Mouse (Mus musculus) lung, adult 2 months (tissue): ENCODE measurements around the gene Ptbp3. TPM values are rescaled to one million over a fixed set of nuclear protein-coding genes. Genes with fewer than 3 reads are reported as not detected.

Experiments
- DNase-seq: peaks from one replicate; pipeline ENCODE4 v3.0.0; 2022
- H3K4me1 ChIP-seq: fragments of 200-500 bp; 2 replicates; pipeline ENCODE4 v1.6.1; 2011; ENCODE audit warnings: low read length; ENCODE audit not compliant: control insufficient read depth, insufficient read depth
- H3K4me3 ChIP-seq: fragments of 200-500 bp; replicated peaks from 2 replicates; pipeline ENCODE3; 2011; ENCODE audit warnings: low read depth, mild to moderate bottlenecking, control low read depth, low read length; ENCODE audit errors: extremely low read depth
- CTCF ChIP-seq: fragments of 200-500 bp; IDR thresholded peaks from 2 replicates; pipeline ENCODE4 v1.5.1; 2011; ENCODE audit warnings: mild to moderate bottlenecking, low read length, control low read depth; ENCODE audit not compliant: insufficient read depth
- POLR2A ChIP-seq: fragments of 200-500 bp; IDR thresholded peaks from 2 replicates; pipeline ENCODE4 v1.6.1; 2011; ENCODE audit warnings: low read depth, mild to moderate bottlenecking, control low read depth, low read length, borderline replicate concordance; ENCODE audit errors: extremely low read depth
- WGBS: fragments of 180-500 bp; shearing (Covaris S2); methylation state at CpG from one replicate; pipeline ENCODE4 v1.1.7; 2018; 5-methylcytosine and 5-hydroxymethylcytosine counted together
- polyA plus RNA-seq: library from polyadenylated mRNA; depleted of rRNA; stranded (reverse); fragments of >200 nt; gene quantifications from 2 replicates; pipeline ENCODE4 v1.2.3, GENCODE M21; 2012

Gene Ptbp3
- polyA plus RNA-seq, 1 experiment, result 40.5 TPM

DNA sequence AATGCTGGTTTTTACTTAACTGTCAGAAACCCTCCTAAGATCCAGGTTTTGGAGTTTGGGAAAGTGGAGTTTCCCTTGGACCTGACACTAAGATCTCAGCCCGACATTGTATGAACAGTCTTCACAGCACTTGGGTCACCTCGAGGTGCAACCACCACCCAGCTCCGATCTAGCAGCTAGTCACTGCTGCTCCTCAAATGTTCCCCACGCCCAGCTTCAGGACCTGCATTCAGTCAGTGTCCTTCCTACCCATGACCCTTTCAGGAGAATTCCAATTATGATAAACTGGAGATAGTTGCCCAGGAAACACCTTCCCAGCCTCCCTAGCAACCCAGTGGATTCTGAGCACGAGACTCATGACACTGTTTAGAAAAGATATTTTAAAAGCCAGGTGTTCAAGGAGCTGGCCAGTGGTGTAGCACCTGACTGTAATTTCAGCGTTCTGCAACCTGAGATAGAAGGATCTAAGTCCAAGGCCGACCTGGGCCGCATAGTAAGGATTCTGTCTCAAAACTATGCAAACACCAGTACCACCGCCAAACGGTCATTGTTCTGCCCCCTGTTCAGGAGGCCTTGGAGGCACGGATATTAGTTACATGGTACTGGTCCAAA lies 87.9 kb downstream of the Ptbp3 start:
- TF ChIP-seq CTCF, result no peak
- TF ChIP-seq POLR2A, result no peak
- DNase-seq, result no peak
- Histone ChIP-seq H3K4me3 (no peak overlapping the region), H3K4me1 (no peaks in the 10 kb centered on the region)
- WGBS, result 73% methylated on average over 11 of the region's 11 CpGs

DNA sequence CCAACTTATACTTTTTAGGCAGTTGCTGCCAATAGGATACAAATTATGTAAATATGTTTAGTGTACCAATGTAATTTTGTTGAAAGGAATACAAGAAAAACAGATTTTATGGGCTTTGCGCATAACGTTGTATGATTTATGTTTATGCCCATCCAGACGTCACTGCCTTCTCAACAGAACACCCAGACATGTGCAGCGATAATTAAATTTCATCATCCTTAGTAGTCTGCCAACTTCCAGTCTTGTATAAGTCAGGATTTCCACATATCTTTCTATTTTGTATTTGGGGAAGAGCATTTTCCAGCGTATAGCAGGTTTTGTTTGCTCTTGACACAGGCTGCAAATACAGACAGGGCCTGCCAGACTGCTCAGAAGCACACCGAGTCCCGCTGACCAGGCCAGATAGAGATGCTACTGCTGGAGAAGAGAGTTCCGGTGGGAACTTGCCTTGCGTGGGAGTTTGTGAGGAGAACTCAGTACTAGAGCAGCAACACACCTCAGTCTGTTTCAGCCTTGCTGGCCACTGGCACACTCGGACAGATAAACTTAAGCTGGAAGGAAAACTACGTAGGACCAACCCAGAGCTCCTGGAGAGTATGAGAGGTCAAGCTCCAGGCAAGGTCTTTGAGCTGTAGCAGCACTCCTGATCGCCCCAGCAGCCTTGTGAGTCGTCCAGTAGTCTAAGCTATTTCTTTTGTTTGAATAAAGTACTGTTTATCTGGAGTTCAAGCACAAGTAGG lies 89.8 kb downstream of the Ptbp3 start:
- DNase-seq, result no peak

DNA sequence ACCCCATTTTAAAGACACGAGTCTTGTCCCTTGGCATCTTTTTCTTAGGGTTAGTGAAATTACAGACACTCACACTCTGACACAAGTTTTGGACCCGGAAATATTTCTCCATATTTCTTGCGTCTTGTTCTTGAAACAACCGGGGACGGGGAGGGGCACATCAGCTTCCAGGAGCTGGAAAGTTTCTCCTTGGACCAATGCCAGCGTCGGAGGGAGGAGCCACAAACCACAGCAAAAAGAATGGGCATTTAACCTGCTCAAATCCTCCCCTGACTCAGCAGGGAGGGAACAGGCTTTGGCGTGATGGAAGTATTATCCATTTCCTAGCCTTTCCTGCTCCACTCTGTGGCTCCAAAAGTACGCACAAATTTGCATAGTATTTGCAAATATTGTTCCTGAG lies 91.2 kb downstream of the Ptbp3 start:
- 13% methylated on average over 9 of the region's 9 CpGs for WGBS
- no peak for TF ChIP-seq POLR2A
- TF ChIP-seq CTCF, result no peak
- Histone ChIP-seq H3K4me3 (no peak overlapping the region), H3K4me1 (no peaks in the 10 kb centered on the region)
- peak; percentile 39 for DNase-seq

More for the DNA sequence above, 89.8 kb downstream of the Ptbp3 start:
- TF ChIP-seq CTCF, result no peak
- TF ChIP-seq POLR2A, result no peak
- no peak overlapping the region for H3K4me3 ChIP-seq
- no peaks in the 10 kb centered on the region for H3K4me1 ChIP-seq
- WGBS, result 62% methylated on average over 13 of the region's 13 CpGs

DNA sequence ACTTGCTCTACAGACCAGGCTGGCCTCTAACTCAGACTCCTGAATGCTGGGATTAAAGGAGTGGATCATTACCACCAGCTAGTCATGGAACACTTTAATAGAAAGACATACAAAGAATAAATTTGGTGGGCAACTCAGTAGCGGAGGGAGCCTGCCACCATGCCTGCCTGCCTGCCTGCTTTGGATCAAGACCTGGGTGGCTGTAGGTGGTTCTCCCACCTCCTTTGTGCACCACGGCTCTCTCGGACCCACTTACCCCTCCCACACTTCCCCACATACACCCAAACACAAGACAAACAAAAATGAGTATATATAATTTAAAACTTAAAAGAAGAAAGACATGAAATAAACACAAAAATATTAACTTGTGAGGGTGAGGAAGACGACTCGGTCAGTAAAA lies 92.1 kb downstream of the Ptbp3 start:
- no peak for DNase-seq
- WGBS, result 90% methylated on average over 5 of the region's 5 CpGs
- Histone ChIP-seq H3K4me1 (no peaks in the 10 kb centered on the region), H3K4me3 (no peak overlapping the region)
- no peak for TF ChIP-seq CTCF
- no peak for TF ChIP-seq POLR2A

- Histone ChIP-seq H3K4me1 (no peaks in the 10 kb centered on the region), H3K4me3 (no peak overlapping the region)
- 50% methylated on average over 2 of the region's 2 CpGs for WGBS
- TF ChIP-seq CTCF (no peak), POLR2A (no peak)
- DNase-seq, result no peak
Observed at GRCm38 (mm10) chr4:59455465-59455864, 93.7 kb downstream of the Ptbp3 start.

- TF ChIP-seq CTCF, result no peak
- TF ChIP-seq POLR2A, result no peak
- no peaks in the 10 kb centered on the region for H3K4me1 ChIP-seq
- 58% methylated on average over 3 of the region's 3 CpGs for WGBS
- DNase-seq, result no peak
- H3K4me3 ChIP-seq, result no peak overlapping the region
Observed at GRCm38 (mm10) chr4:59454046-59454445, 95.1 kb downstream of the Ptbp3 start.

- WGBS, result 70% methylated on average over 8 of the region's 8 CpGs
- no peak for TF ChIP-seq CTCF
- no peak for TF ChIP-seq POLR2A
- no peak overlapping the region for H3K4me3 ChIP-seq
- no peaks in the 10 kb centered on the region for H3K4me1 ChIP-seq
- DNase-seq, result no peak
Observed at GRCm38 (mm10) chr4:59452503-59452933, 96.6 kb downstream of the Ptbp3 start.

GRCm38 (mm10) chr4:59450906-59451305 lies 98.3 kb downstream of the Ptbp3 start:
- WGBS, result 84% methylated on average over 3 of the region's 3 CpGs
- H3K4me1 ChIP-seq, result no peaks in the 10 kb centered on the region
- TF ChIP-seq POLR2A (no peak), CTCF (no peak)
- H3K4me3 ChIP-seq, result no peak overlapping the region
- no peak for DNase-seq

GRCm38 (mm10) chr4:59450234-59450854 lies 98.8 kb downstream of the Ptbp3 start:
- 59% methylated on average over 6 of the region's 6 CpGs for WGBS
- TF ChIP-seq CTCF (no peak), POLR2A (no peak)
- DNase-seq, result no peak
- H3K4me1 ChIP-seq, result no peaks in the 10 kb centered on the region
- H3K4me3 ChIP-seq, result no peak overlapping the region
